Mouse (Mus musculus) heart, adult 2 months (tissue): ENCODE data around the gene Tm4sf19.

ENCODE experiments used
- CTCF ChIP-seq: fragments of 200-600 bp; IDR thresholded peaks from 2 replicates; pipeline ENCODE4 v1.8.1; 2022; ENCODE audit warnings: antibody characterized with exemption, mild to moderate bottlenecking, moderate library complexity
- EP300 ChIP-seq: fragments of 200-500 bp; IDR thresholded peaks from 2 replicates; pipeline ENCODE4 v1.6.1; 2011; ENCODE audit warnings: low read depth, low read length, control low read depth; ENCODE audit not compliant: insufficient read depth
- POLR2A ChIP-seq: fragments of 200-500 bp; IDR thresholded peaks from 2 replicates; pipeline ENCODE4 v1.6.1; 2011; ENCODE audit warnings: mild to moderate bottlenecking, low read depth, low read length, control low read depth; ENCODE audit not compliant: insufficient read depth

DNA sequence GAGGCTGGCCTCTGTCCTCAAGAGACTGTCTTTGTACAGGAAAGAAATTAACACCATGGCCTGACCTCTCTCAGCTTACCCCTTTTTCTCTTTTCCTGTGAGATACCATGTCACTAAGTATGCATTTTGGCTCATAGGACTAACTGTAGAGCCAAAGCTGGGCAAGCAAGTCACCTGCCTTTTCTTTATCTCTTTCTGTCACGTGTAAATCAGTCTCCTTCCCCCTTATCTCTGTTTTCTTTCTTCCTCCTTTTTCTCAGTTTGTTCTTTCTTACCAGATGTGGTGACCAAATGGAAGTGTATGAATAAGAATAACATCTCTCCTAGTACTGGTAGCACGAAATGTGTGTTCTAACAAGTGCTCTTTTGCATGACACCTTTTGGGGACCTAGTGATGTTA is 15.4 kb upstream of the Tm4sf19 start:
- TF ChIP-seq EP300, result no peak
- TF ChIP-seq POLR2A, result no peak
- TF ChIP-seq CTCF, result no peak
